Mouse (Mus musculus) embryo, embryonic 11.5 days (tissue): ENCODE data around the gene D130043K22Rik.

Experiments
- DNase-seq: peaks from one replicate; pipeline ENCODE4 v3.0.0-alpha.2; 2012; ENCODE audit warnings: low read depth, low spot score

D130043K22Rik gene

DNA sequence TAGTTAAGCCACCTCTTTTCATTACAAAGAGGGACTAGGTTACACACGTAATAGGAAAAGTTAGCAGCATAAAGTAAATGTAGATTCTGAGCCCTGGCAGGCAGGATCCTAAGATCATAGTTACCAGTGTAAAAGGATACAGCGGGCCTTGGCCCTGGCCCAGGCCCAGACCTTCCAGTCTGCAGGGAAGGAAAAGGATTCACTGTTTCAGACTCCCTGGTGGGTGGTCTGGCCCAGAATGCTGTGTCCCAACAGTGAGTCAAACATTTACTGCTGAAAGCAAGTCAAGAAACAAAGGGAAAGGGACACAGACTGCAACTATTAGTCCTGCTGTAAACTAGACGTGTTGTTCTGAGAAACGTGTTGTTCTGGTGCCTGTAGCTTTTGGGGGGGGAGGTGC lies 100.6 kb downstream of the D130043K22Rik start:
- no peak for DNase-seq

- no peak for DNase-seq
These were observed 102.2 kb downstream of the D130043K22Rik start for GRCm38 (mm10) chr13:24947158-24947557.

DNA sequence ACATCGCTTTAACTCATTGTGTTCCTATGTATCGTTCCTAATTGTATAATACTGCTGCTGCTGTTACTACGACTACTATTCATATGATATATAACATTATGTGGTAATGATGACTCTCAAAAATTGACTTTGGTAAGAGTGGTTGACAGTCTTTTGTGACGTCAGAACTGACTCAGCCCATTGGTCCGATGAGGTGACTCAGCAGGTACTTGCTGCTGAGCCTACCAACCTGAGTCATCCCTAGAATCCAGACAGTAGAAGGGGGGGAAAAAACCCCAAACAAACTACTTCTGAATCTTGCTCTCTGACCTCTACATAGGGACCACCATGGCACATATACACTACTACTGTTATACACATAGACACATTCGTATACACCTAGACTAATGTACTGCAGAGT lies 103.9 kb downstream of the D130043K22Rik start:
- no peak for DNase-seq
